Mouse (Mus musculus) layer of hippocampus, adult 11-12 months (tissue): ENCODE results near the gene Lelp1.
A peak's percentile ranks its signal among the peaks of the same experiment; 100 is the strongest.

Source experiments
- DNase-seq: peaks from one replicate; pipeline ENCODE4 v3.0.0; 2022; ENCODE audit warnings: low spot score

The Lelp1 gene

GRCm38 (mm10) chr3:92142644-92143043, at the start of gene Lelp1:
TSS of gene Lelp1 (minus strand) at chr3:92142744.
- no peak for DNase-seq

GRCm38 (mm10) chr3:92176880-92177279, 34.3 kb upstream of the Lelp1 start:
- no peak for DNase-seq

GRCm38 (mm10) chr3:92169847-92170246, 27.3 kb upstream of the Lelp1 start:
- no peak for DNase-seq

- DNase-seq: peak; percentile 60
These were observed 10.8 kb upstream of the Lelp1 start for GRCm38 (mm10) chr3:92153322-92153721.

GRCm38 (mm10) chr3:92150631-92151277, 8.2 kb upstream of the Lelp1 start:
- DNase-seq: peak; percentile 25

GRCm38 (mm10) chr3:92147913-92148312, 5.4 kb upstream of the Lelp1 start:
- DNase-seq: no peak

- DNase-seq: no peak
These were observed 4.9 kb upstream of the Lelp1 start for GRCm38 (mm10) chr3:92147420-92147819.

- DNase-seq: no peak
These were observed 18.7 kb downstream of the Lelp1 start, which contains the start of gene Prr9 for GRCm38 (mm10) chr3:92123847-92124246. TSS of gene Prr9 (minus strand) at chr3:92123947.

GRCm38 (mm10) chr3:92120902-92121301, 21.6 kb downstream of the Lelp1 start:
- no peak for DNase-seq

- no peak for DNase-seq
These were observed 24.6 kb downstream of the Lelp1 start for GRCm38 (mm10) chr3:92117930-92118329.

GRCm38 (mm10) chr3:92111526-92111925, 31.0 kb downstream of the Lelp1 start:
- DNase-seq: no peak

GRCm38 (mm10) chr3:92110790-92111189, 31.8 kb downstream of the Lelp1 start:
- no peak for DNase-seq

GRCm38 (mm10) chr3:92106582-92106981, 36.0 kb downstream of the Lelp1 start:
- peak; percentile 35 for DNase-seq
